Mouse (Mus musculus) heart, embryonic 11.5 days (tissue): ENCODE data around the gene Pou2f1. TPM values are rescaled to one million over a fixed set of nuclear protein-coding genes. Genes with fewer than 3 reads are reported as not detected.

ENCODE experiments used
- ATAC-seq: fragments of 200-750 bp; cut with Nextera tagmentation; replicated peaks from 2 replicates; pipeline ENCODE4 v1.8.0; 2017; ENCODE audit warnings: moderate library complexity; ENCODE audit not compliant: insufficient number of reproducible peaks, low FRiP score, low TSS enrichment
- H3K27ac ChIP-seq: fragments of 300-500 bp; sonication (generic); 2 replicates; pipeline ENCODE4 v1.5.1; 2014; ENCODE audit warnings: mild to moderate bottlenecking, low read depth, low read length
- H3K27me3 ChIP-seq: fragments of 300-500 bp; sonication (generic); 2 replicates; pipeline ENCODE4 v1.6.1; 2014; ENCODE audit warnings: mild to moderate bottlenecking, low read length, mixed read lengths; ENCODE audit not compliant: control insufficient read depth, insufficient read depth
- H3K36me3 ChIP-seq: fragments of 300-500 bp; sonication (generic); 2 replicates; pipeline ENCODE4 v1.6.1; 2014; ENCODE audit warnings: mild to moderate bottlenecking, low read length, moderate library complexity, mixed read lengths; ENCODE audit not compliant: control insufficient read depth, insufficient read depth
- H3K4me1 ChIP-seq: fragments of 300-500 bp; sonication (generic); 2 replicates; pipeline ENCODE4 v1.6.1; 2014; ENCODE audit warnings: low read length; ENCODE audit not compliant: control insufficient read depth, insufficient read depth
- H3K4me2 ChIP-seq: fragments of 300-500 bp; sonication (generic); 2 replicates; pipeline ENCODE4 v1.6.1; 2014; ENCODE audit warnings: mild to moderate bottlenecking, moderate library complexity
- H3K4me3 ChIP-seq: fragments of 300-500 bp; sonication (generic); 2 replicates; pipeline ENCODE4 v1.5.1; 2014; ENCODE audit warnings: low read depth, low read length
- H3K9ac ChIP-seq: fragments of 300-500 bp; sonication (generic); 2 replicates; pipeline ENCODE4 v1.6.1; 2014; ENCODE audit warnings: mild to moderate bottlenecking, low read depth, low read length, moderate library complexity
- H3K9me3 ChIP-seq: fragments of 300-500 bp; sonication (generic); replicated peaks from 2 replicates; pipeline ENCODE4 v1.6.1; 2016; ENCODE audit warnings: low read length; ENCODE audit not compliant: control insufficient read depth
- WGBS: fragments of 180-500 bp; shearing (Covaris S2); extraction: QIAGEN DNeasy Blood & Tissue Kit; methylation state at CpG from one replicate; pipeline ENCODE4 v1.1.7; 2014; ENCODE audit not compliant: insufficient replicate concordance; 5-methylcytosine and 5-hydroxymethylcytosine counted together
- polyA plus RNA-seq: library from polyadenylated mRNA; unstranded; fragments of >200 nt; fragmentation: Nextera tagmentation; extraction: Ambion mirVana; gene quantifications from 2 replicates; pipeline ENCODE4 v1.2.1, GENCODE M21; 2014

Pou2f1 gene
- polyA plus RNA-seq, 1 experiment from 2014 or later, result 16.7 TPM

GRCm38 (mm10) chr1:165840548-165841230 lies 161.8 kb downstream of the Pou2f1 start:
- H3K27ac ChIP-seq, result no peak overlapping the region

GRCm38 (mm10) chr1:165839201-165839600 lies 163.3 kb downstream of the Pou2f1 start:
- Histone ChIP-seq H3K9me3 (no peaks in the 10 kb centered on the region), H3K4me1 (peaks cover 11% of the 10 kb centered on the region), H3K4me2 (no peak overlapping the region), H3K36me3 (no peaks in the 10 kb centered on the region), H3K27me3 (peaks cover 29% of the 10 kb centered on the region), H3K27ac (no peak overlapping the region), H3K9ac (no peak overlapping the region), H3K4me3 (no peak overlapping the region)
- 60% methylated on average over 4 of the region's 4 CpGs for WGBS
- ATAC-seq, result no peak

More at GRCm38 (mm10) chr1:165840548-165841230, 161.8 kb downstream of the Pou2f1 start:
- no peak for ATAC-seq
- 11% methylated on average over 31 of the region's 31 CpGs for WGBS
- Histone ChIP-seq H3K4me1 (peaks cover 14% of the 10 kb centered on the region), H3K4me2 (peak overlapping the region; percentile 88), H3K36me3 (no peaks in the 10 kb centered on the region), H3K27me3 (peaks cover 35% of the 10 kb centered on the region), H3K9ac (peak overlapping the region; percentile 69), H3K9me3 (no peaks in the 10 kb centered on the region), H3K4me3 (peak overlapping the region; percentile 46)

- Histone ChIP-seq H3K9me3 (no peaks in the 10 kb centered on the region), H3K4me2 (no peak overlapping the region), H3K4me3 (no peak overlapping the region), H3K27me3 (peaks cover 19% of the 10 kb centered on the region), H3K9ac (no peak overlapping the region), H3K27ac (no peak overlapping the region), H3K4me1 (peaks cover 11% of the 10 kb centered on the region), H3K36me3 (no peaks in the 10 kb centered on the region)
- no peak for ATAC-seq
- WGBS, result 24% methylated on average over 8 of the region's 8 CpGs
Observed at GRCm38 (mm10) chr1:165837546-165837945, 164.9 kb downstream of the Pou2f1 start.

- no peak overlapping the region for H3K9ac ChIP-seq
- H3K27ac ChIP-seq, result no peak overlapping the region
- H3K4me2 ChIP-seq, result no peak overlapping the region
- no peaks in the 10 kb centered on the region for H3K9me3 ChIP-seq
- peaks cover 11% of the 10 kb centered on the region for H3K4me1 ChIP-seq
- no peak overlapping the region for H3K4me3 ChIP-seq
- peaks cover 11% of the 10 kb centered on the region for H3K27me3 ChIP-seq
- WGBS, result 15% methylated on average over 6 of the region's 6 CpGs
- no peak; the same call in 1 of the 2 replicates for ATAC-seq
- no peaks in the 10 kb centered on the region for H3K36me3 ChIP-seq
Observed at GRCm38 (mm10) chr1:165836461-165836860, 166.0 kb downstream of the Pou2f1 start.

- Histone ChIP-seq H3K9ac (no peak overlapping the region), H3K4me1 (peaks cover 8% of the 10 kb centered on the region), H3K9me3 (no peaks in the 10 kb centered on the region), H3K27me3 (peaks cover 2% of the 10 kb centered on the region; the same call in 1 of the 2 replicates), H3K36me3 (no peaks in the 10 kb centered on the region), H3K4me3 (no peak overlapping the region), H3K4me2 (no peak overlapping the region), H3K27ac (no peak overlapping the region)
- WGBS, result 53% methylated on average over 12 of the region's 12 CpGs
- no peak for ATAC-seq
Observed at GRCm38 (mm10) chr1:165834633-165834975, 167.9 kb downstream of the Pou2f1 start.

- H3K4me1 ChIP-seq, result peaks cover 8% of the 10 kb centered on the region
- no peak overlapping the region for H3K4me3 ChIP-seq
- H3K36me3 ChIP-seq, result no peaks in the 10 kb centered on the region
- ATAC-seq, result no peak
- no peaks in the 10 kb centered on the region for H3K9me3 ChIP-seq
- peaks cover 2% of the 10 kb centered on the region; the same call in 1 of the 2 replicates for H3K27me3 ChIP-seq
- no peak overlapping the region for H3K27ac ChIP-seq
- no peak overlapping the region for H3K9ac ChIP-seq
- H3K4me2 ChIP-seq, result no peak overlapping the region
- 38% methylated on average over 17 of the region's 17 CpGs for WGBS
Observed at GRCm38 (mm10) chr1:165833910-165834632, 168.4 kb downstream of the Pou2f1 start.

- Histone ChIP-seq H3K36me3 (no peaks in the 10 kb centered on the region), H3K4me3 (no peak overlapping the region), H3K27me3 (peaks cover 2% of the 10 kb centered on the region; the same call in 1 of the 2 replicates), H3K9me3 (no peaks in the 10 kb centered on the region), H3K4me2 (no peak overlapping the region), H3K4me1 (peaks cover 8% of the 10 kb centered on the region), H3K9ac (no peak overlapping the region), H3K27ac (no peak overlapping the region)
- no peak for ATAC-seq
- WGBS, result 25% methylated on average over 4 of the region's 4 CpGs
Observed at GRCm38 (mm10) chr1:165833244-165833643, 169.2 kb downstream of the Pou2f1 start.

- Histone ChIP-seq H3K9ac (no peak overlapping the region), H3K4me2 (no peak overlapping the region), H3K27me3 (no peaks in the 10 kb centered on the region), H3K36me3 (no peaks in the 10 kb centered on the region), H3K27ac (no peak overlapping the region), H3K9me3 (no peaks in the 10 kb centered on the region), H3K4me1 (no peaks in the 10 kb centered on the region), H3K4me3 (no peak overlapping the region)
- ATAC-seq, result no peak
- WGBS, result 79% methylated on average over 5 of the region's 5 CpGs
Observed at GRCm38 (mm10) chr1:165829890-165830289, 172.6 kb downstream of the Pou2f1 start.
